In the genomic region with DNA sequence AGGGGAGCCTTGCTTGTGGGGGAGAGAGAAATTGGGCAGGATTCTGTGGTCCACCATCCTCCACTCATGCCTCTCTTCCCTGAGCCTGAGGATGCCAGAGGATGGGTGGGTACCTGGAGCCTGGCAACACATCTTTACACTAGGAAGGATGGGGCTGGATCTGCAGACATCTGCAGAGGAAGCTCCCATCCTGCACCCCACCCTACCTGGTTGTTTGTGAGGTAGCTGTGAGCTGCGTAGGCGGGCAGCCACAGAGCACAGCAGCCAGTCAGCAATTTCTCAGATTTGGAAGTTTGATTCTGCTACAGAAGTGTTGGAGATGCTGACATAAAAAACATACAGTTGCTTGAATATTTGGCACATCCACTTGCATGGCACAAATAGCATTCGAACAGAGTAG, we compare ENCODE assay signal across 28 mouse cellular contexts. TPM values are rescaled to one million over a fixed set of nuclear protein-coding genes. Genes with fewer than 3 reads are reported as not detected.
DNase-seq lines count a peak whose midpoint lies in the region; ATAC-seq and TF ChIP-seq lines count a peak whose summit lies in the region.
"Had no signal": no experiment of that assay in that cellular context is flagged by ENCODE, and none has a peak within 500 bp of the region (broad histone marks: within the 10 kb centered on the region; RNA-seq: fewer than 3 reads in every experiment).

No protein-coding gene starts in this region.

- no peaks in the 10 kb centered on the region for H3K4me1 ChIP-seq in liver, postnatal 0 days (ENCODE audit: insufficient read depth)
- H3K4me1 ChIP-seq: embryonic facial prominence, embryonic 12.5 days; forebrain, embryonic 15.5 days had no signal

- no peaks in the 10 kb centered on the region for H3K36me3 ChIP-seq in liver, postnatal 0 days (replicated peaks; ENCODE audit: insufficient read depth, low read length)
- H3K36me3 ChIP-seq: embryonic facial prominence, embryonic 12.5 days; forebrain, embryonic 15.5 days; liver, embryonic 12.5 days; midbrain, embryonic 13.5 days had no signal

- H3K9ac ChIP-seq in liver, postnatal 0 days (replicated peaks): no peak overlapping the region
- H3K9ac ChIP-seq: embryonic facial prominence, embryonic 12.5 days; forebrain, embryonic 15.5 days; liver, embryonic 12.5 days; midbrain, embryonic 13.5 days had no signal

- no peak for TF ChIP-seq EP300 in liver, postnatal 0 days (IDR thresholded peaks at IDR 0.05; ENCODE audit: low read depth)

- H3K27me3 ChIP-seq in liver, postnatal 0 days (ENCODE audit: insufficient read depth, low read length): no peaks in the 10 kb centered on the region; the same call in 1 of the 2 replicates
- H3K27me3 ChIP-seq: embryonic facial prominence, embryonic 12.5 days; forebrain, embryonic 15.5 days had no signal

- WGBS in liver, postnatal 0 days (ENCODE audit: insufficient replicate concordance): 84% methylated on average over 3 of the region's 3 CpGs

- ATAC-seq in CD4-positive, CD25-positive, alpha-beta regulatory T cell, adult 4 months: peak; percentile 65
- ATAC-seq in liver, postnatal 0 days: no peak
- ATAC-seq: forebrain, embryonic 15.5 days; hindbrain, embryonic 16.5 days; intestine, embryonic 16.5 days; liver, embryonic 12.5 days; midbrain, embryonic 13.5 days had no signal

- no peak for TF ChIP-seq CTCF in liver, postnatal 0 days (IDR thresholded peaks at IDR 0.05; ENCODE audit: low read depth)

- H3K4me3 ChIP-seq in liver, postnatal 0 days (ENCODE audit: low read depth, low read length): no peak overlapping the region
- H3K4me3 ChIP-seq: embryonic facial prominence, embryonic 12.5 days; forebrain, embryonic 15.5 days; gastrocnemius, adult 2 months; liver, embryonic 12.5 days; midbrain, embryonic 13.5 days had no signal

- H3K27ac ChIP-seq in liver, postnatal 0 days (ENCODE audit: low read depth): no peak overlapping the region
- H3K27ac ChIP-seq: embryonic facial prominence, embryonic 12.5 days; forebrain, embryonic 15.5 days; gastrocnemius, adult 2 months; kidney, postnatal 0 days; liver, embryonic 12.5 days; macrophage; midbrain, embryonic 13.5 days had no signal

- intact Hi-C loops in heart, postnatal 36 days (cut with DNase I): no loop called here

- peak; percentile 86 for DNase-seq in heart, adult 11 months
- DNase-seq in heart, postnatal 36 days: no peak
- DNase-seq in induced T-regulatory cell, adult 2 months (ENCODE audit: low read depth): peak; percentile 83
- DNase-seq in thymus, postnatal 4 days: peak; percentile 57
- DNase-seq in liver, postnatal 0 days: no peak
- DNase-seq in ovary, postnatal 10 days (ENCODE audit: low spot score): no peak
- DNase-seq: adrenal gland, postnatal 14 days; cerebellum, adult 11-12 months; cerebellum, adult 9-11 months; embryo, embryonic 11 days; gastrocnemius, adult 2 months; gastrocnemius, postnatal 36 days; heart, postnatal 14 days; kidney, adult 8-10 months; kidney, postnatal 4 days; layer of hippocampus, postnatal 36 days; left cerebral cortex, postnatal 4 days; lung, adult 18-20 months; lung, postnatal 10 days had no signal

- no peaks in the 10 kb centered on the region for H3K9me3 ChIP-seq in liver, postnatal 0 days (ENCODE audit: low read length)
- H3K9me3 ChIP-seq: embryonic facial prominence, embryonic 12.5 days; forebrain, embryonic 15.5 days; liver, embryonic 12.5 days; midbrain, embryonic 13.5 days had no signal

- H3K4me2 ChIP-seq in liver, postnatal 0 days (ENCODE audit: low read depth, low read length): no peak overlapping the region
- H3K4me2 ChIP-seq: embryonic facial prominence, embryonic 12.5 days; forebrain, embryonic 15.5 days; liver, embryonic 12.5 days; midbrain, embryonic 13.5 days had no signal

RNA-seq across cellular contexts. Expression of a gene that starts 15.6 kb away (rescaled TPM):
- total RNA-seq in heart, postnatal 36 days (2021): 10 to 100 TPM; 53.5 to 65.4 TPM
- 1,000 to 10,000 TPM in 1 of 2 experiments, 100 to 1,000 TPM in 1; 800 to 1,019 TPM for polyA plus RNA-seq in CD4-positive, CD25-positive, alpha-beta regulatory T cell, adult 4 months (2017; shearing (Covaris generic))
- polyA plus RNA-seq in liver, postnatal 0 days (2015; fragmentation: Nextera tagmentation; extraction: Ambion mirVana): 14.6 and 18.1 TPM in 2 replicates

Comparison
In these comparisons a context has a peak if more than half of its experiments do, and no peak if none do; other contexts are left out.
1. DNase-seq: peak in heart, adult 11 months (single experiment), induced T-regulatory cell, adult 2 months (single experiment) and thymus, postnatal 4 days (single experiment); none in heart, postnatal 36 days (0 of 2), liver, postnatal 0 days (single experiment) and ovary, postnatal 10 days (single experiment).
2. RNA of a gene that starts 15.6 kb away (polyA plus RNA-seq): 800 to 1,019 TPM in CD4-positive, CD25-positive, alpha-beta regulatory T cell, adult 4 months; 14.6 to 18.1 TPM in liver, postnatal 0 days; every median in the first group is over 10 times any median in the second.